Mouse (Mus musculus): Measurements from ENCODE around the gene Plek. TPM values are rescaled to one million over a fixed set of nuclear protein-coding genes. Genes with fewer than 3 reads are reported as not detected.

The Plek gene
- polyA plus RNA-seq, 1 experiment from 2014 or later: 1.4 TPM

- H3K4me3 ChIP-seq (replicated peaks; ENCODE audit: low read depth, low read length): no peak overlapping the region
- no peaks in the 10 kb centered on the region for H3K4me1 ChIP-seq (replicated peaks; ENCODE audit: insufficient read depth, low read length)
- no peak overlapping the region for H3K9ac ChIP-seq (ENCODE audit: low read depth, low read length)
- no peak overlapping the region for H3K4me2 ChIP-seq (ENCODE audit: low read length)
- no peaks in the 10 kb centered on the region for H3K36me3 ChIP-seq (ENCODE audit: insufficient read depth, low read length)
- no peaks in the 10 kb centered on the region for H3K9me3 ChIP-seq (replicated peaks; ENCODE audit: low read length)
- 84% methylated on average over 7 of the region's 7 CpGs for WGBS
- DNase-seq (ENCODE audit: low spot score) (no peak), ATAC-seq (replicated peaks; ENCODE audit: low FRiP score, low read depth) (no peak)
- no peak overlapping the region for H3K27ac ChIP-seq
- no peak for TF ChIP-seq CTCF (IDR thresholded peaks at IDR 0.05; ENCODE audit: low read depth)
- H3K27me3 ChIP-seq (ENCODE audit: insufficient read depth, low read length): no peaks in the 10 kb centered on the region
Measured at GRCm38 (mm10) chr11:17002739-17003373, 49.3 kb downstream of the Plek start.

GRCm38 (mm10) chr11:17000353-17001334 lies 51.5 kb downstream of the Plek start:
- TF ChIP-seq CTCF (IDR thresholded peaks at IDR 0.05; ENCODE audit: low read depth): no peak
- Histone ChIP-seq H3K4me3 (replicated peaks; ENCODE audit: low read depth, low read length) (no peak overlapping the region), H3K9ac (ENCODE audit: low read depth, low read length) (no peak overlapping the region), H3K9me3 (replicated peaks; ENCODE audit: low read length) (no peaks in the 10 kb centered on the region), H3K36me3 (ENCODE audit: insufficient read depth, low read length) (no peaks in the 10 kb centered on the region), H3K27me3 (ENCODE audit: insufficient read depth, low read length) (no peaks in the 10 kb centered on the region), H3K27ac (no peak overlapping the region), H3K4me1 (replicated peaks; ENCODE audit: insufficient read depth, low read length) (no peaks in the 10 kb centered on the region), H3K4me2 (ENCODE audit: low read length) (no peak overlapping the region)
- DNase-seq (ENCODE audit: low spot score): peak; percentile 21
- no peak for ATAC-seq (replicated peaks; ENCODE audit: low FRiP score, low read depth)
- whole genome bisulfite sequencing: 60% methylated on average over 9 of the region's 9 CpGs

- H3K36me3 ChIP-seq (ENCODE audit: insufficient read depth, low read length): no peaks in the 10 kb centered on the region
- DNase-seq (ENCODE audit: low spot score): no peak
- TF ChIP-seq CTCF (IDR thresholded peaks at IDR 0.05; ENCODE audit: low read depth): no peak
- no peak overlapping the region for H3K27ac ChIP-seq
- no peak overlapping the region for H3K4me3 ChIP-seq (replicated peaks; ENCODE audit: low read depth, low read length)
- no peak for ATAC-seq (replicated peaks; ENCODE audit: low FRiP score, low read depth)
- no peak overlapping the region for H3K4me2 ChIP-seq (ENCODE audit: low read length)
- H3K9ac ChIP-seq (ENCODE audit: low read depth, low read length): no peak overlapping the region
- no peaks in the 10 kb centered on the region for H3K27me3 ChIP-seq (ENCODE audit: insufficient read depth, low read length)
- H3K4me1 ChIP-seq (replicated peaks; ENCODE audit: insufficient read depth, low read length): no peaks in the 10 kb centered on the region
- H3K9me3 ChIP-seq (replicated peaks; ENCODE audit: low read length): no peaks in the 10 kb centered on the region
Measured at GRCm38 (mm10) chr11:16999933-17000332, 52.2 kb downstream of the Plek start.

DNA sequence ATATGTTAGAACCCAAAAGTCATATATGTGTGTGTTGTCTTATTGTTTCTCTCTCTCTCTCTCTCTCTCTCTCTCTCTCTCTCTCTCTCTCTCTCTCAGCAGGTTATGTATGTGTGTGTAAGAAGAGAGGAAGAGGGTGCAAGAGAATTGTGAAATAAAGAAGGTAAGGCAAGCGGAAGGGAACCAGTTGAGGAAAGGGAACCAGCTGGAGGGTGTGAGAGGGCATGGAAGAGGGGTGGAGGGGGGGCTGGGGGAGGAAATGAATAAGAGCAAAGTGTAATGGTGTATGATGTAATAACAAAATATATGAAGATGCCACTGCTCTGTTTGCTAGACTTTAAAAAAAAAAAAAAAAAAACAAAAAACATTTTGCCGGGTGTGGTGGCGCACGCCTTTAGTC lies 52.8 kb downstream of the Plek start:
- H3K27ac ChIP-seq: no peak overlapping the region
- no peak for DNase-seq (ENCODE audit: low spot score)
- no peak overlapping the region for H3K9ac ChIP-seq (ENCODE audit: low read depth, low read length)
- no peak overlapping the region for H3K4me3 ChIP-seq (replicated peaks; ENCODE audit: low read depth, low read length)
- H3K27me3 ChIP-seq (ENCODE audit: insufficient read depth, low read length): no peaks in the 10 kb centered on the region
- no peaks in the 10 kb centered on the region for H3K4me1 ChIP-seq (replicated peaks; ENCODE audit: insufficient read depth, low read length)
- no peak overlapping the region for H3K4me2 ChIP-seq (ENCODE audit: low read length)
- no peaks in the 10 kb centered on the region for H3K9me3 ChIP-seq (replicated peaks; ENCODE audit: low read length)
- no peak for TF ChIP-seq CTCF (IDR thresholded peaks at IDR 0.05; ENCODE audit: low read depth)
- no peaks in the 10 kb centered on the region for H3K36me3 ChIP-seq (ENCODE audit: insufficient read depth, low read length)
- ATAC-seq (replicated peaks; ENCODE audit: low FRiP score, low read depth): no peak
- WGBS: 82% methylated on average over 4 of the region's 4 CpGs

DNA sequence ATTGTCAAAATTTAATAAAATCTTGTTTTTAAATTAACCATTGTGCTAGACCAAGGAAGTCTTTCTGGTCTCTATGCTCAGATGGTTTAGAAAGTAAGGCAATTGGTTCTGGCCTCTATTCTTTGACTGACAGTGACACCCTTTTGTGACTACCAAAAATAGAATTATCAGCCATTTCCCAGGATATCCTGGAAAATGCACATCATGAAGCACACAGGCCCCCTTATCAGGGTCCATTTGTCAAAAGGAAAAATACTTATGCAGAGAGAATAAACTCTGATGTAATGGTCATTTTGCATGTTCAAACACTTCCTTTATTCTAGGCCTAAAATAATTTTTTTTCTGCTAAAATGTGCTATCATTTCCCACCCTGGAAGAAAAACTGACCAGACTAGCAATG lies 54.7 kb downstream of the Plek start:
- Histone ChIP-seq H3K9ac (ENCODE audit: low read depth, low read length) (no peak overlapping the region), H3K27me3 (ENCODE audit: insufficient read depth, low read length) (no peaks in the 10 kb centered on the region), H3K27ac (no peak overlapping the region), H3K4me1 (replicated peaks; ENCODE audit: insufficient read depth, low read length) (no peaks in the 10 kb centered on the region), H3K36me3 (ENCODE audit: insufficient read depth, low read length) (no peaks in the 10 kb centered on the region), H3K4me2 (ENCODE audit: low read length) (no peak overlapping the region), H3K9me3 (replicated peaks; ENCODE audit: low read length) (no peaks in the 10 kb centered on the region), H3K4me3 (replicated peaks; ENCODE audit: low read depth, low read length) (no peak overlapping the region)
- no peak for ATAC-seq (replicated peaks; ENCODE audit: low FRiP score, low read depth)
- TF ChIP-seq CTCF (IDR thresholded peaks at IDR 0.05; ENCODE audit: low read depth): no peak
- no peak for DNase-seq (ENCODE audit: low spot score)

DNA sequence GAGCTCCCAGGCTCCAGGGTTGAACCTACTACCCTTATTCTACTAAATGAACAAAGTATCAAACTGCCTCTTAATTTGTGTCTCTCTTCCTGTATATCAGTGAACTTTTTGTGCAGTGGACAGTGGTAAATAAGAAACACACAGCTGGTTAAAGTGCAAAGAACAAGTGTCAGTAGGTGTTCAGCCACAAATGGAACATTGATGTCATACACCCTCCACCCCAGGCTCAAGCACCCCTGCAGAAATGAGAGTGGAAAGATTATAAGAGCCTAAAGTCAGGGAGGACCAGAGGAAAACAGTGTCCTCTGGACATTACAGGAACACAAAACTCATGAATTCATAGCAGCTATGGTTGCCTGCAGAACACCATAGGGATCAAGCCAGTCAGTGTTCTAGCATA lies 55.4 kb downstream of the Plek start:
- DNase-seq (ENCODE audit: low spot score) (no peak), ATAC-seq (replicated peaks; ENCODE audit: low FRiP score, low read depth) (no peak)
- H3K9ac ChIP-seq (ENCODE audit: low read depth, low read length): no peak overlapping the region
- no peaks in the 10 kb centered on the region for H3K36me3 ChIP-seq (ENCODE audit: insufficient read depth, low read length)
- H3K4me2 ChIP-seq (ENCODE audit: low read length): no peak overlapping the region
- no peaks in the 10 kb centered on the region for H3K4me1 ChIP-seq (replicated peaks; ENCODE audit: insufficient read depth, low read length)
- H3K27me3 ChIP-seq (ENCODE audit: insufficient read depth, low read length): no peaks in the 10 kb centered on the region
- H3K27ac ChIP-seq: no peak overlapping the region
- no peak overlapping the region for H3K4me3 ChIP-seq (replicated peaks; ENCODE audit: low read depth, low read length)
- no peaks in the 10 kb centered on the region for H3K9me3 ChIP-seq (replicated peaks; ENCODE audit: low read length)
- TF ChIP-seq CTCF (IDR thresholded peaks at IDR 0.05; ENCODE audit: low read depth): no peak

Measured in kidney, postnatal 0 days (tissue).